Mouse (Mus musculus): ENCODE measurements around the gene Psmd2.

Gene Psmd2

DNA sequence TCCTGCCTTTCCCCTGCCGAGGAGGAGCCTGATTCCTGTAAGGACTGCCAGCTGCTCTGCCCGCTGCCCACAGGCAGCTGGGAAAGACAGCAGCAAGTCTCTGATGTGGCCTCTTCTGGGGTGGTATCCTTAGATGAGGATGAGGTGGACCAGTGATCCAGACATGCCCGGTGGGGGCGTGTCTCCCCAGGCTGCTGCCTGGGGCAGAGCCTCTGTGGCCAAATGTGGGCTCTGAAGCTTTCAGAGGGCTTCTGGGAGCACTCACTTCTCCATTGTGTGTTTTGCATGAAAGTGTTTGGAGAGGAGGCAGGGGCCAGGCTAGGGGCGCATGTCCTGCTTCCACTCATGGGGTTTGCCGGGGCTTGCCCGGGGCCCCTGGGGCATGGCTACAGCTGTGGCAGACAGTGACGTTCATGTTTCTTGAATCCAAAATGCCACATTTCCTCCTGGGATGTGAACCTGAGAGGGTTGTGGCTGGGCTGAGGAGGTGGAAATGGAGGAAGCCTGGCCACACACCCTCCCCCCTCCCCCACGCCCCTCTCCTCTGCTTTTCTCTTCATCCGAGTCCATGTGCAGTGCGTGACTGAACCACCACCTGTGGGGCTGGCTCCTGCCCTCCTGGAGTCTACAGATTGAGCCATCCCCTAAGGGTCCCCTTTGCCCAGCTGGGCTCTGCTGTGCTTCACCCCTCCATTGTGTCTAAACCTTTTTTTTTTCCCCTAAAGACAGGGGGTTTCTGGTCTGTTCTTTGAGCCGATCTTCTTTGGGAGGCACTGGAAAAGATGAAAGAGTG lies 50.5 kb downstream of the Psmd2 start:
- no peak for DNase-seq (ENCODE audit: low read depth, low spot score)

DNA sequence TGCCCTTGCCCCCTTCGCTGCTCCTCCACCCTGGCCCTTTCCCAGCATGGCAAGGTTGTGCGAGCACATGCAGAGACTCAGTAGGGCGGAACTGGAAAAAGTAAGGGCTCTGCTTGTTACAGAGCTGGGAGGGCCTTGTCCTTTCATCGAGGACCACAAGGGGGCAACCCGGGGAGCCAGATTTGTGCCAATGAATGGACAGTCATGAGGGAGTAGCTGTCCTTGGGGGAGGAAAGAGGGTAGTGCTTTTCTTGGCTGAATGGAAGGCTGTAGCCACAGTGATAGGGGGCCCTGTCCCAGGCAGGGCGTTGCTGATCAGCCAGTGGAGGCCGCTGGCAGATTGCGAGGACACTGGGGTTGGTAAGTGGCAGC lies 51.1 kb downstream of the Psmd2 start:
- DNase-seq (ENCODE audit: low read depth, low spot score), result peak; percentile 77

GRCm38 (mm10) chr16:20703071-20703470 lies 51.6 kb downstream of the Psmd2 start:
- no peak for DNase-seq (ENCODE audit: low read depth, low spot score)

DNA sequence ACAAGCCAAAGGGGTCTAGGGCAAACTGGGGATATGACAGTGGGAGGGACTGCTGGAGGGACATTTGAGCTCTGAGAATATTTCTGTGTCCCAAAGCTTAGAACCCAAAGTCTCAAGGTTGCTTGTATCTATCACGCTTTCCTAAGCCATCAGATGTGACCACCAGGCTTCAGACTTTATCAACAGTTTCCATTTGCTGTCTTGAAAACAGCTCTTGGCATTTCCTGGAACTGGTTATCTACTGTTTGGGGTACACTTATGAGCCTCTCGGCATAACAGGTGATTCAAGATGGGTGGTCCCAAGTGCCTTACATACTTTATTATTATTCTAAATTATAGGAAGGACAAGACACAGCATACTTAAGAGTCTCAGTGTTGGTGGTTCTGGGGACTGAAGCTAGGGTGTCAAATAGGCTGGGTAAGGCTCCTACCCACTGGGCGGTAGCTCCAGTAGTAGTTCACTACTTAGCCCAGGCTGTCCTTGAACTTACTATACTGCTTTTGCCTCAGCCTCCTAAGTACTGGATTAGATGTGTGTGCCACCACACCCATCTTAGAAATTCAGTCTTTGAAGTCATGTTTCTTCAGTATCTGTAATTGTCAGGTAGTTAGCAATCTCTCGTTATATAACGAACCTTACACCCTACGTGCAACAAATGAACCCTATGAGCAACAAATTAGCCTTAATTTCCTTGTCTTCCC lies 52.4 kb downstream of the Psmd2 start:
- DNase-seq (ENCODE audit: low read depth, low spot score), result no peak

GRCm38 (mm10) chr16:20705786-20706185 lies 54.3 kb downstream of the Psmd2 start:
- DNase-seq (ENCODE audit: low read depth, low spot score), result no peak

GRCm38 (mm10) chr16:20706407-20707055 lies 55.1 kb downstream of the Psmd2 start:
- DNase-seq (ENCODE audit: low read depth, low spot score), result no peak

GRCm38 (mm10) chr16:20708220-20708938 lies 56.9 kb downstream of the Psmd2 start:
- no peak for DNase-seq (ENCODE audit: low read depth, low spot score)

GRCm38 (mm10) chr16:20708939-20709734 lies 57.7 kb downstream of the Psmd2 start:
- peak; percentile 71 for DNase-seq (ENCODE audit: low read depth, low spot score)

DNA sequence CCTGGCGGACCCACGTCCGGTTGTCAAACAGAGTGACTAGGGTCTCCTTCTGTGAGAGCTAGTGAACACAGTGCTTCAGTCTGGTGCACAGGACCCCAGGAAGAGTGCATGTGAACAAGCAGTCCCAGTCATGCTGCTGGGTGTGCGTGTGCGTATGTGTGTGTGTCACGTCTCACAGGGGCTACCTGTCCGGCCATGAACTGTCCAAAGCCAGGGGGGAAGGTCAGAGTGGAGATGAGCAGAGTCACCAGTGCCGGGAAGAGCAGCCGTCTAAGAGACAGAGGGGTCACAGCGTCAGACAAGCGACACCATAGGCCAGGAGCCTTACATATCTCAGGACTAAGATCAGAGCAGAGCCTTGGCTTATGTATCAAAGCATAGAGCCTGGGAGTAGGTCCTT lies 58.9 kb downstream of the Psmd2 start:
- DNase-seq (ENCODE audit: low read depth, low spot score), result no peak

DNA sequence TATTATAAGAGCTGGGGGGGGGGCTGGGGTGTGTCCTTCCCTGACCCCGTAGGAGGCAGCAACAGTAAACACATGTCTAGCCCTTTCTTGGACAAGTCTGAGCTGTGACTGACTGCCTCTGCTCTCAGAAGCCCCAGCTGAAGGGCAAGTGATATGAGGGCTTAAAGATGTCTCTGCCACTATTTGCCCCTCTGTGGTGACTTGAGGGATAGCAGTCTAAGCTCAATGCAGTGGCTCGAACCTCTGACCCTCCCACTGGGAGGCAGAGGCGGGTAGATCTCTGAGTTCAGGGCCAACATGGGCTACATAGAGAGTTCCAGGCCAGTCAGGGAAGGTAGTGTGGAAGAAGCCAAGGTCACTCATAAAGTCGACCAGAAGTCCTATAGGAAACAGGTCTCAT lies 59.4 kb downstream of the Psmd2 start:
- no peak for DNase-seq (ENCODE audit: low read depth, low spot score)

GRCm38 (mm10) chr16:20712190-20712589 lies 60.7 kb downstream of the Psmd2 start:
- DNase-seq (ENCODE audit: low read depth, low spot score), result no peak

GRCm38 (mm10) chr16:20712889-20713288 lies 61.4 kb downstream of the Psmd2 start:
- DNase-seq (ENCODE audit: low read depth, low spot score), result no peak
